Mouse (Mus musculus) bone marrow, adult 2 months (tissue): ENCODE results near the gene Ndrg3.

Source experiments
- CTCF ChIP-seq: fragments of 200-500 bp; IDR thresholded peaks from 2 replicates; pipeline ENCODE4 v1.5.1; 2011; ENCODE audit warnings: low read length, control low read depth; ENCODE audit not compliant: control insufficient read depth, insufficient read depth
- POLR2A ChIP-seq: fragments of 200-500 bp; IDR thresholded peaks from 2 replicates; pipeline ENCODE4 v1.6.1; 2011; ENCODE audit warnings: low read depth, mild to moderate bottlenecking, control low read depth, low read length, borderline replicate concordance; ENCODE audit not compliant: control insufficient read depth

DNA sequence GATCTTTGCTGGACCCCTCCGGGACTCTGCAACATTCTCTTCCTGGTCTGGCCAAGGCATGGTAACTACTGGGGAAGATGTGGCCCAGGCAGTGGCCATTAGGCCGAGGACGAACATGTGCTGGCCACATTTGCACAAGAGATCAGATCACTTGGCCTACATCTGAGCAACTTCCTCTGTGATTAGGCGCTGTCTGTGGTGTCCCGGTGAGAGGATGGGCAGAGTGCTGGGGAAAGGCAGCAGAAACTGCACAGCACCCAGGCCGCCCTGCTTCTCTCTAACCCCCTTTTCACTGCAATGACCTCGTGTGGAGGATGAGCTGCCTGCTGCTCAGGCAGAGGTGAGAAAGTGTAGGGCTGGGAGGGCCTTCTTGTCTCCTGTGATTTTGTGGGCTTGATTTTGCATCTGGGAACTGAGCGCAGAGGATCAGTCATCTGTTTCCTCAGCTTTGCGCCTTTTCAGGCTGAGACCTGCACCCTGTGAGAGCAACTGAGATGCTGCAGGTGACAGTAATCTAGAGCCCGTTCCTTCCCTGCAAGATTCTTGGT lies 105.7 kb downstream of the Ndrg3 start:
- TF ChIP-seq CTCF (no peak), POLR2A (no peak)
